Mouse (Mus musculus): ENCODE measurements around the gene Bcl7b. TPM values are rescaled to one million over a fixed set of nuclear protein-coding genes. Genes with fewer than 3 reads are reported as not detected.

Gene Bcl7b
- polyA plus RNA-seq, 1 experiment from 2014 or later: 57.3 TPM

DNA sequence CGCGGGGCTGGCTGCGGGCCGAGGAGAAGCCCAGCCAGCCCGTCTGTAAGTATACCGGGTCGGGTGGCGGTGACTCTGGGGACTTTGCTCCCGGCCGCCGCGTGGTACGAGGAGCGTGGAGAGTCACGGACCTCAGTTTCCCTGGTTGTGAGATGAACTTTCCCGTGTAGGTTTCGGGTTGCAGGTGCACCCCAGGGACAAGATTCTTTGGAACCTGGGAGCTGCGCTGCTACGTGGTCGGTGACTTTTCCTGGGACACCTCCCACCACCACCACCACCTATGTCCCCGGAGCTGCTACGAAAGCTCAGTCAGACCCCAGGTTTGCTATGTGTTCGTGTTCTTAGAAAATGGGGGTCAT, 18.3 kb upstream of the Bcl7b start:
- H3K27ac ChIP-seq: peak overlapping the region; percentile 27; the same call in 1 of the 2 replicates
- WGBS (ENCODE audit: missing documents): under 1% methylated on average over 23 of the region's 23 CpGs
- 0 out of 2 replicates have a peak, but pooled peaks cover under 1% of the 10 kb centered on the region for H3K36me3 ChIP-seq (ENCODE audit: inconsistent target)
- H3K79me2 ChIP-seq (ENCODE audit: inconsistent target): peaks cover 15% of the 10 kb centered on the region; the same call in 1 of the 2 replicates
- H3K4me3 ChIP-seq (ENCODE audit: inconsistent target): peak overlapping the region; percentile 87

DNA sequence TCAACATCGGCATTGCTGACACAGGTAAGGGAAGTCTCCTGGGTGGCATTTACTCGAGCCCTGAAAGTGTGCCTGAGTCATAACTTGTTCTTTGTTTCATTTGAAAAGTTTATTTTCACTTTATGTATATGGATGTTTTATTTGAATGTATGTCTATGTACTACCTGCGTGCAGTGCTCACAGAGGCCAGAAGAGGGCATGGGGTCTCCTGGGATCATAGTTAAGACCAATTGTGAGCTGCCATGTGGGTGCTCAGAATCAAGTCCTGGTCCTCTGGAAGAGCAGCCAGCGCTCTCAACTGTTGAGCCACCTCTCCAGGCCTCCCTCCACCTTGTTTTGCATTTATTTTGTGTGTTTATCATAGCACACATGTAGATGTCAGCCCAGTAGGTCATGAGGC, 11.6 kb upstream of the Bcl7b start:
- H3K4me3 ChIP-seq (ENCODE audit: inconsistent target): no peak overlapping the region
- H3K27ac ChIP-seq: no peak overlapping the region
- 95% methylated on average over 4 of the region's 4 CpGs for WGBS (ENCODE audit: missing documents)
- H3K79me2 ChIP-seq (ENCODE audit: inconsistent target): no peaks in the 10 kb centered on the region
- peaks cover 12% of the 10 kb centered on the region; the same call in 1 of the 2 replicates for H3K36me3 ChIP-seq (ENCODE audit: inconsistent target)

DNA sequence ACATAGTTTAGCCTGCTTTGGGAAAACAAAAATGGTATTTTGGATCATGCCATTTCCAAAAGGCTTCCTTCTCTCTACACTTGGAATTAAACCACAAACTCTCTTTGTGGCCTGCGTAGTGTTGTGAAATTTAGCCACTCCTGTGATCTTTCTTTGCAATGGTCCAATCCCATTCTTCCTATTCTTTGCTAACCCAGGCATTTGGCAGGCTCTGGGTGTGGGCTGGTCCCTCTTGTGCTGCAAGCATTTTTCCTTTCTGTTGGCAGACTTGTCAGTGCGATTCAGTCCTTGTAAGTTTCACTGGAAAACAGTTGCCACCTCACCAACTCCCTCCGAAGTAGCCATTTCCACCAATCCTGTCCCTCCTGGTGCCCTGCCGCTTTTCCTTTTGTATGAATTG, 6.9 kb upstream of the Bcl7b start:
- WGBS (ENCODE audit: missing documents): 71% methylated on average over 4 of the region's 4 CpGs
- Histone ChIP-seq H3K4me3 (ENCODE audit: inconsistent target) (no peak overlapping the region), H3K79me2 (ENCODE audit: inconsistent target) (no peaks in the 10 kb centered on the region), H3K36me3 (ENCODE audit: inconsistent target) (peaks cover 6% of the 10 kb centered on the region; the same call in 1 of the 2 replicates), H3K27ac (no peak overlapping the region)

DNA sequence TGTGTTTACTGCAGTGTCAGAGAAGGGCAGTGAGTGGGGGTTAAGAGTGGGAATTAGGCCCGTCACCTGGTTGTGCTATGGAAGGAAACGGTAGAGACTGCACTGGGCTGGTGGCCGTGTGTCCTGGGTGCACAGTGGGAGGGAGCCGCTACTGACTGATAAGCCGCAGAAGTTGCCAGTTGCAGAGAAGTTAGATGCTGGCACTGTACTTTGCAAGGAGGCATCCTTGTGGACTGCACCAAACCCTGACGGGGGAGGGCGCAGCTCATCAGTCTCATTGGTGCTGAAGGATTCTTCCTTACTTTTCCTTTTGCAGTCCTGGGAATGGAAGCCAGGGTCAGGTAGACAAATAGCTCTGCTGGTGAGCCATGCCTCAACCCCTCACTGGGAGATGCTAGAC, 6.4 kb upstream of the Bcl7b start:
- Histone ChIP-seq H3K27ac (no peak overlapping the region), H3K36me3 (ENCODE audit: inconsistent target) (peaks cover 1% of the 10 kb centered on the region; the same call in 1 of the 2 replicates), H3K79me2 (ENCODE audit: inconsistent target) (no peaks in the 10 kb centered on the region), H3K4me3 (ENCODE audit: inconsistent target) (no peak overlapping the region)
- 96% methylated on average over 7 of the region's 7 CpGs for WGBS (ENCODE audit: missing documents)

DNA sequence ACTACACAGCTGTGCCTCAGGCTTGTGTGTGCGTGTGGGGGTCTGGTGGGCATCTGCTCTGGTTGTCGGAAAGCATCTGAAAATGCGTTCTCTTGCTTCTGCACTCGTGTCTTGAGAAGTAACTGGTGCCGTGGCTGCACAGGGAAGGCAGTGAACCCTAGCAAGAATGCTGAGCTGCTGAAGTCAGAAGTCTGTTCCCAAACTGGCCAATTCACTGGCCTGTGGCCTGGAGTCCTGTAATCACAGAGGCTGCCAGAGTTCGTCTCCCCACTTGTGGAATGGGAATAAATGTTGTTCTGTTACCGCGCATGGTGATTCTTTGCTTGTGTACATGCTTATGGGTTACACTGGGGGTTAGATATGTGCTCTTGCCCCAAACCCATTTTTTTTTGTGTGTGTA, 5.7 kb upstream of the Bcl7b start:
- H3K36me3 ChIP-seq (ENCODE audit: inconsistent target): no peaks in the 10 kb centered on the region
- WGBS (ENCODE audit: missing documents): 94% methylated on average over 8 of the region's 8 CpGs

DNA sequence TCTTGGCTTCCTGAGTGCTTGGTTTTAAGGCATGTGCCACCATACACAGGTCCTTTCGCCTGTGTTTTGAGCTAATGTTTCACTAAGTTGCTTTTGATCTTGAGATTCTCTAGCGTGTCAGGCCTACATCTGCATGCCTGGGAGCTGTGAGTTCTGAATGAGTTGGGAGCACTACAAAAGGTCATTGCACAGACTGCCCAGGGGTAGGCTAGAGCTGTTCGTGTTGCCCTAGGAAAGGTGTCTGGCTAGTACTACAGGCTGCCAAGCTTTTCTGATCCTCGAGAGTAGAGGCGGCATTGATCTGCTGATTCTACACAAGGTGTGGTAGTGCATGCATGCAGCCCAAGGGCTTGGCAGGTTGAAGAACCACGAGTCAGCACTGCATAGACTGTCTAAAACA, 5.3 kb upstream of the Bcl7b start:
- no peaks in the 10 kb centered on the region for H3K36me3 ChIP-seq (ENCODE audit: inconsistent target)
- H3K27ac ChIP-seq: no peak overlapping the region
- WGBS (ENCODE audit: missing documents): 90% methylated on average over 6 of the region's 6 CpGs
- no peak overlapping the region for H3K4me3 ChIP-seq (ENCODE audit: inconsistent target)
- no peaks in the 10 kb centered on the region for H3K79me2 ChIP-seq (ENCODE audit: inconsistent target)

More for the DNA sequence above, 5.7 kb upstream of the Bcl7b start:
- H3K4me3 ChIP-seq (ENCODE audit: inconsistent target): no peak overlapping the region
- H3K79me2 ChIP-seq (ENCODE audit: inconsistent target): no peaks in the 10 kb centered on the region
- H3K27ac ChIP-seq: no peak overlapping the region

DNA sequence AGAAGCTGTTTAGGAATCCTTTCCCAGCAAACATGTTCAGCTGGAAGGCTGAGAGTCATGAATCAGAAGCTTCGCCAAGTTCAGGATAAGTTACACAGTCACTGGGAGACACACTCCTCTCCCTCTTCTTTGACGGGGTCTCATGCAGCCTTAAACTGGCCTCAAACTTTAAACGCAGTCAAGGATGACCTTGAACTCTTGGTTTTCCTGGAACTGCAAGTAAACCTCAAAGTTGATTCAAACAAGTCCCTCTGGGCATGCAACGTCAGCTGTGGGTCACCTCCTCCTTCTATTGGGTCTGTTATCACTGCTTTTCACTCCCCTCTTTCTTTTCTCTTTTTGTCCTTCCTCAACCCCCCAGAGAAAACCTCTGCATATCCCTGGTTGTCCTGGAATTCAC, 1.2 kb upstream of the Bcl7b start:
- Histone ChIP-seq H3K27ac (no peak overlapping the region), H3K36me3 (ENCODE audit: inconsistent target) (peaks cover 7% of the 10 kb centered on the region; the same call in 1 of the 2 replicates), H3K4me3 (ENCODE audit: inconsistent target) (no peak overlapping the region), H3K79me2 (ENCODE audit: inconsistent target) (peaks cover 30% of the 10 kb centered on the region)
- WGBS (ENCODE audit: missing documents): 100% methylated on average over 4 of the region's 4 CpGs

DNA sequence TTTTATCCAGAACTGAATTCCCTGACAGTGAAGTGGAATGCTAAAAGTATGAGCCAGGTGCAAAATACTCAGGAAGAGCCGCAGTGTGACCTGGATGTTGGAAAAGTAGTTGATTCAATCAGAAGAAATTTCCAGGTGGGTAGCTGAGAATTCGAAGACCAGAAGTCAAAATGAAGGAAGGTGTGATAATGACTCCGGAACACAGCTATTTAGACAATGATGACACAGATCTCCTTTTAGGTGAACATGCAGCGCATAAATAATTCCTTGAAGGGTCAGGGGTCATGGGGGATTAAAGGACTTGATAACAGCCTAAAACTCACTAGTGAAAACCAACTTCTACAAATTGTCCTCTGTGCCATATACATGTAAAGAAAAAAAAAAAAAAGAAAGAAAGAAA, 614 bp upstream of the Bcl7b start:
- Histone ChIP-seq H3K4me3 (ENCODE audit: inconsistent target) (no peak overlapping the region), H3K79me2 (ENCODE audit: inconsistent target) (peaks cover 36% of the 10 kb centered on the region), H3K27ac (peak overlapping the region; percentile 46; the same call in 1 of the 2 replicates), H3K36me3 (ENCODE audit: inconsistent target) (peaks cover 13% of the 10 kb centered on the region; the same call in 1 of the 2 replicates)
- 97% methylated on average over 4 of the region's 4 CpGs for WGBS (ENCODE audit: missing documents)

DNA sequence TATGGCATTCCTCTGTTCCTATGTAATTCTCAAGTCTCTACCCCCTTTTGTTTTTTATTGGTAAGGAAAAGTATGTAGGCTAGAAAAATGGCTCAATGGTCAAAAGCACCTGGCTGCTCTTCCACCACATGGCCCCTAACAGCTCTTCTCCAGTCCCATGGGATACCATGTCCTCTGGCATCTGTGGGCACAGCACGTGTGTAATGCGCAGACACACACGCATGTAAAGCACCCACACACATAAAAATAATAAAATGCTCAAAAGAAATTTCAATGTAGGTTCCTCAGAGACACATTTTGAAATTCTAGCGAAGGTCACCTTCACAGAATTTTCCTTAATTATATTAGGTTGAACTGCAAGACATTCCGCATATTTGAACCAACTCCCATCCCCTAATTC, 1.4 kb downstream of the Bcl7b start:
- Histone ChIP-seq H3K79me2 (ENCODE audit: inconsistent target) (peaks cover 56% of the 10 kb centered on the region), H3K4me3 (ENCODE audit: inconsistent target) (peak overlapping the region; percentile 67), H3K27ac (peak overlapping the region; percentile 82), H3K36me3 (ENCODE audit: inconsistent target) (peaks cover 33% of the 10 kb centered on the region; the same call in 1 of the 2 replicates)
- 89% methylated on average over 5 of the region's 5 CpGs for WGBS (ENCODE audit: missing documents)

DNA sequence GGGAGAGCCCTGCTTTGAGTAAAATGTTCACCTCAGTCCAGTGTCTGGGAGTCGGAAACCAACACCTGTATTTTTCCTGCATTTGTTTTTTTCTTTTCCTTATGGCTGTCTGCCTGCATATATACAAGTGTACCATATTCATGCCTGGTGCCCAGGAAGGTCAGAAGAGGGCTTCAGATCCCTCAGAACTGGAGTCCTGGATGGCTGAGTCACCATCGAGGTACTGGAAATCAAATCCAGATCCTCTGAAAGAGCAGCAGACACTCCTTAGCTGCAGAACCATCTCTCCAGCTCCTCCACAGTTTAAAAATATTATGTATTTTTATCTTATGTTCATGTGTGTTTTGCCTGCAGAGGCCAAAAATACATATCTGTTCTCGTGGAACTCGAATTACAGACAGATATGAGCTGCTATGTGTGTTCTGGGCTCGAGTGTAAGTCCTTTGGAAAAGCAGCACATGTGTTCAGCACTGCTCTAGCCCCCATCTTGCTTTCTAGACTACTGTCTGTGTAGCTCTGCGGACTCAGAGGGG, 3.7 kb downstream of the Bcl7b start:
- 90% methylated on average over 6 of the region's 6 CpGs for WGBS (ENCODE audit: missing documents)
- H3K79me2 ChIP-seq (ENCODE audit: inconsistent target): peaks cover 74% of the 10 kb centered on the region
- peaks cover 54% of the 10 kb centered on the region; the same call in 1 of the 2 replicates for H3K36me3 ChIP-seq (ENCODE audit: inconsistent target)
- no peak overlapping the region for H3K27ac ChIP-seq
- H3K4me3 ChIP-seq (ENCODE audit: inconsistent target): no peak overlapping the region

DNA sequence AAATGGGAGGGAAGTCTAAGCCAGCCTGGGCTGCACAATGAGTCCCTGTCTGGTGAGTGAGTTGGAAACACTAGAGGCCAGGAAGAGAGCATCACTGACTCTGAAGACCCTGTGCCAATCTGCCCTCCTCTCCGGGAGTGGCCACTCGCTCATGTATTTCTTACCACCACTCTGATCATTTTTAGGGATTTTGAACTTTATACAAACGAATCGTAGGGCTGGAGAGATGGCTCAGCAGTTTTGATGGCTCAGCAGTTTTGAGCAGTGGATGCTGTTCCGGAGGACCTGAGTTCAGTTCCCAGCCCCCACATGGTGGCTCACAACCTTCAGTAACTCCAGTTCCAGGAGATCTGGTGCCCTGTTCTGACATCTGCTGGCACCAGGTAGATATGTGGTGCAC, 4.9 kb downstream of the Bcl7b start:
- Histone ChIP-seq H3K79me2 (ENCODE audit: inconsistent target) (peaks cover 74% of the 10 kb centered on the region), H3K27ac (no peak overlapping the region), H3K36me3 (ENCODE audit: inconsistent target) (peaks cover 64% of the 10 kb centered on the region), H3K4me3 (ENCODE audit: inconsistent target) (no peak overlapping the region)
- WGBS (ENCODE audit: missing documents): 93% methylated on average over 4 of the region's 5 CpGs

DNA sequence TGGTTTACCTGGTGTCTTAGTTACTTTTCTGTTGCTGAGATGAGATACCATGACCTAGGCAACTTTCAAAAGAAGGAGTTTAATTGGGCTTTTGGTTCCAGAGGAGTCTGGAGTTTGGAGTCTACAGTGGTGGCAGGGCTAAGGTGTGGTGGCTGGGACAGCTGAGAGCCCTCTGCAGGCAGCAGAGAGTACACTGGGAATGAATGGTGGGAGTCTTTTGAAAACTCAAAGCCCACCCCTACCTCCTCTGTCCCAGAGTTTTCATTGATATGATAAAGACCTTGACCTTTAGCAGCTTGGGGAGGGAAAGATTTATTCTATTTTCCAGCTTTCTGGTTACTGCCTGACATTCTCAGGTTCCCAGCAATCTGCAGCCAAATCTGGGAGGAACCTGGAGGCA, 7.0 kb downstream of the Bcl7b start:
- H3K4me3 ChIP-seq (ENCODE audit: inconsistent target): no peak overlapping the region
- no peak overlapping the region for H3K27ac ChIP-seq
- peaks cover 62% of the 10 kb centered on the region for H3K79me2 ChIP-seq (ENCODE audit: inconsistent target)
- H3K36me3 ChIP-seq (ENCODE audit: inconsistent target): peaks cover 83% of the 10 kb centered on the region

DNA sequence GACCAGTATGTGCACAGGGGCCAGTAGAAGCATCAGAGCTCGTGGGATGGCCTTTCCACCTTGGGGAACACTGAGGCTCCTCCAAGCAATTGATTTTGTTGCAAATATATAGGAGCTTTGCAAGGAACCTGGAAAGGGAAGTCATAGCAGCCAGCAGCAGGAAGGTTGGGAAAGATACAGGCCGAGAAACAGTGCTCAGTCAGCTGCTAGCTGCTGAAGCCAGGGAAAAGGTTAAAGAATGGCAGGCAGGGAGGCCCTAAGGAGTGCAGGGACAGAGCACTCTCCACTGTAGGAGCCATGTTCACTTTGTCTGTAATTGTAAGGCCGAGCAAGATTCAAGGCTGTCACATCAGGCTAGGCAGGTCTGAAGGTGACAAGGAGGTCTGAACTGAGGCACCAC, 10.4 kb downstream of the Bcl7b start:
- Histone ChIP-seq H3K4me3 (ENCODE audit: inconsistent target) (no peak overlapping the region), H3K27ac (no peak overlapping the region), H3K36me3 (ENCODE audit: inconsistent target) (peaks cover 75% of the 10 kb centered on the region), H3K79me2 (ENCODE audit: inconsistent target) (peaks cover 28% of the 10 kb centered on the region)
- WGBS (ENCODE audit: missing documents): 84% methylated on average over 3 of the region's 3 CpGs

DNA sequence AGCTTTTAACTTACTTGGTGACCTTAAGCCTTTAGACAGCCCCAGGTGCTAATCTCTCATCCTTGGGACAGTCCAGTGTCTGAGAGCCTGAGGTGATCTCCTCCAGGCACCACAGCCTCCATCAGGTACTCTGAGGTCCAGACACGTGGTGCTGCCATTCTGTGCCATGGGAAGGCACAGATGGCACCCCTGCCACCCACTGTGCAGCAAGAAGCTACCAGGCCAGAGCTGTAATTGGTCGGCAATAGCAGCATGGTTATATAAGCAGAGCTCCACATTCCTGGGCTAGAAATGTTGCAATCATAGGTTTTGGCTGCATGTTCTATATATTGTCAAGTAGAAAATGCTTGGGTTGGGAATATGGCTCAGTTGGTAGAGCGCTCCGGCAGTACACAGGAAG, 10.9 kb downstream of the Bcl7b start:
- peaks cover 23% of the 10 kb centered on the region for H3K79me2 ChIP-seq (ENCODE audit: inconsistent target)
- peaks cover 70% of the 10 kb centered on the region for H3K36me3 ChIP-seq (ENCODE audit: inconsistent target)
- 92% methylated on average over 4 of the region's 4 CpGs for WGBS (ENCODE audit: missing documents)
- H3K4me3 ChIP-seq (ENCODE audit: inconsistent target): no peak overlapping the region
- H3K27ac ChIP-seq: no peak overlapping the region

DNA sequence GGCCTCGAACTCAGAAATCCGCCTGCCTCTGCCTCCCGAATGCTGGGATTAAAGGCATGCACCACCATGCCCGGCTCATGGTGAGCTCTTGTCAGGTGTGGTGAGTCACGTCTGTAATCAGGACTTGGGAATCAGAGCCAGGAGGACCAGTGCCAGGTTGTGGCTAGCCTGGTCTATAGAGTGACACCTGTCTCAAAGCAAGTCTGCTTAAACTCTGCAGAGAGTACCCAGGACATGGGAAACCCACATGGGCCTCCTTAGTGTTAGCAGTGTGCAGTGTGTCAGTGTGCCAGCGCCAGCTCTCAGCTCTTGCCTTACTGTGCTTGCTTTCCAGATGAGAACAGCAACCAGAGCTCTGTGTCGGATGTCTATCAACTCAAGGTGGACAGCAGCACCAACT, 11.5 kb downstream of the Bcl7b start:
- Histone ChIP-seq H3K4me3 (ENCODE audit: inconsistent target) (no peak overlapping the region), H3K36me3 (ENCODE audit: inconsistent target) (peaks cover 64% of the 10 kb centered on the region), H3K27ac (no peak overlapping the region), H3K79me2 (ENCODE audit: inconsistent target) (peaks cover 17% of the 10 kb centered on the region)
- WGBS (ENCODE audit: missing documents): 94% methylated on average over 5 of the region's 7 CpGs

DNA sequence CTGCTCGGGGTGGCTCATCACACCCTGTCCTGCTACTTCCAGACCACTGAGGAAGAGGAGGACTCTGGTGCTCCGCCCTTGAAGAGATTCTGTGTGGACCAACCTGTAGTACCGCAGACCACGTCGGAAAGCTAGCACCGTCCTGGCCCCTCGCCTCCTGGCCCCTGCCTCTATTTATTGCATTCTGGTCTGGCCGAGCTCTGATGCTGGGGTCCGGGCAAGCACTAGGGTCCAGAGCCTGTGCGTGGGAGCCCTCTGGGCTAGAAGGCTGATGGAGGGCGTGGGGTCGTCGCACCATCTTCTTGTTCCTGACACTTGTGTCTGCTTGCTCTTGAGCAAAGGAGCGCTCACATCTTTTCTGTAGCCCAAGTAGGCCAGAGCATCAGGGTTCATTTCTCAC, 12.7 kb downstream of the Bcl7b start:
- Histone ChIP-seq H3K36me3 (ENCODE audit: inconsistent target) (peaks cover 54% of the 10 kb centered on the region), H3K27ac (no peak overlapping the region), H3K79me2 (ENCODE audit: inconsistent target) (peaks cover 5% of the 10 kb centered on the region; the same call in 1 of the 2 replicates), H3K4me3 (ENCODE audit: inconsistent target) (no peak overlapping the region)
- WGBS (ENCODE audit: missing documents): 95% methylated on average over 14 of the region's 14 CpGs

Data from macrophage (primary cell).